Mouse (Mus musculus) olfactory bulb, adult 2 months (tissue): Measurements from ENCODE around the gene Isca2.

Source experiments
- CTCF ChIP-seq: fragments of 200-500 bp; IDR thresholded peaks from 2 replicates; pipeline ENCODE4 v1.5.1; 2012; ENCODE audit warnings: low read depth, mild to moderate bottlenecking, low read length, moderate library complexity; ENCODE audit not compliant: insufficient read depth
- POLR2A ChIP-seq: fragments of 200-500 bp; IDR thresholded peaks from 2 replicates; pipeline ENCODE4 v1.6.1; 2012; ENCODE audit warnings: mild to moderate bottlenecking, low read depth, low read length, moderate library complexity; ENCODE audit not compliant: insufficient read depth

DNA sequence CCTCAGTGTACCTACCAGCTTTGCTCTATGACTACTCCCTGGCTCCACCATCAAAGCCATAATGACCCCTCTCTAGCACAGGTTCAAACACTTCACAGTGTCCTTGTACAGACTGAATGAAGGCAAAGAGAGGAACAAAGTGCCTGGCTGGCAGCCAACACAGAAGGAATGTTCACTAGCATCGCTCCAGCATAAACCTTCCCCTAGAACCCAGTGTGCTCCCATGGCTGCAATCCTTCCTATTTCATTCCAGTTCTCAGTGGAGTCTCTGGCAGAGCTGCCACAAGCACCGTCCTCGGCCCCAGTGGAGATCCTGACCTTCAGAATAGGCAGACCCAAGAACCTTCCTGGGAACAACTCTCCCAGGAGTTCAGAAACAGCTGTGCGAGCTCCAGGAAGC lies 27.4 kb downstream of the Isca2 start:
- TF ChIP-seq CTCF (no peak), POLR2A (no peak)
